Mouse (Mus musculus): ENCODE results near the gene Sp3.

GRCm38 (mm10) chr2:73023803-73024202, 43.6 kb upstream of the Sp3 start:
- TF ChIP-seq CTCF (IDR thresholded peaks at IDR 0.05; ENCODE audit: insufficient read depth, low read depth, low read length) (no peak), POLR2A (IDR thresholded peaks at IDR 0.05; ENCODE audit: insufficient read depth, low read depth, low read length) (no peak)

All from olfactory bulb, adult 2 months (tissue).